Mouse (Mus musculus) midbrain, embryonic 12.5 days (tissue): ENCODE results near the gene Dysf. TPM values are rescaled to one million over a fixed set of nuclear protein-coding genes. Genes with fewer than 3 reads are reported as not detected.
A peak's percentile ranks its signal among the peaks of the same experiment; 100 is the strongest.
"Not testable (repeated sequence)": the region's sequence is repeated elsewhere in the genome, so short reads cannot be mapped to it uniquely, and the experiment has no call there.

Experiments
- ATAC-seq: fragments of 200-750 bp; cut with Nextera tagmentation; 2 replicates; pipeline ENCODE4 v1.8.0; 2017; ENCODE audit warnings: low read depth, moderate TSS enrichment, moderate library complexity; ENCODE audit not compliant: low FRiP score
- H3K27ac ChIP-seq: fragments of 300-500 bp; sonication (generic); replicated peaks from 2 replicates; pipeline ENCODE4 v1.5.1; 2016; ENCODE audit warnings: mild to moderate bottlenecking
- H3K27me3 ChIP-seq: fragments of 300-500 bp; sonication (generic); 2 replicates; pipeline ENCODE4 v1.6.1; 2016; ENCODE audit warnings: mild to moderate bottlenecking
- H3K36me3 ChIP-seq: fragments of 300-500 bp; sonication (generic); 2 replicates; pipeline ENCODE4 v1.6.1; 2016
- H3K4me1 ChIP-seq: fragments of 300-500 bp; sonication (generic); 2 replicates; pipeline ENCODE4 v1.6.1; 2016
- H3K4me2 ChIP-seq: fragments of 300-500 bp; sonication (generic); replicated peaks from 2 replicates; pipeline ENCODE4 v1.6.1; 2016; ENCODE audit warnings: mild to moderate bottlenecking, moderate library complexity
- H3K4me3 ChIP-seq: fragments of 300-500 bp; sonication (generic); 2 replicates; pipeline ENCODE4 v1.5.1; 2016; ENCODE audit warnings: mild to moderate bottlenecking
- H3K9ac ChIP-seq: fragments of 300-500 bp; sonication (generic); replicated peaks from 2 replicates; pipeline ENCODE4 v1.6.1; 2016; ENCODE audit warnings: mild to moderate bottlenecking, moderate library complexity
- H3K9me3 ChIP-seq: fragments of 300-500 bp; sonication (generic); 2 replicates; pipeline ENCODE4 v1.6.1; 2016; ENCODE audit warnings: mild to moderate bottlenecking
- WGBS: fragments of 180-500 bp; shearing (Covaris S2); methylation state at CpG from one replicate; pipeline ENCODE4 v1.1.7; 2016; 5-methylcytosine and 5-hydroxymethylcytosine counted together
- polyA plus RNA-seq: library from polyadenylated mRNA; unstranded; fragments of >200 nt; fragmentation: Nextera tagmentation; extraction: Ambion mirVana; gene quantifications from 2 replicates; pipeline ENCODE4 v1.2.1, GENCODE M21; 2016

The Dysf gene
- polyA plus RNA-seq: 3.8 and 4.0 TPM in 2 replicates

GRCm38 (mm10) chr6:84008363-84009171 lies at the start of gene Dysf:
Dysf (plus strand) TSS chr6:84008590.
- no peaks in the 10 kb centered on the region for H3K9me3 ChIP-seq
- peak within 1 kb of the TSS; percentile 81 for H3K4me2 ChIP-seq
- ATAC-seq: 0 out of 2 replicates have a peak, but pooled peaks have one; percentile 21
- peaks cover 32% of the 10 kb centered on the region for H3K4me1 ChIP-seq
- H3K36me3 ChIP-seq: no peaks in the 10 kb centered on the region
- peak within 1 kb of the TSS; percentile 44 for H3K4me3 ChIP-seq
- H3K27ac ChIP-seq: no peak within 1 kb of the TSS
- WGBS: 1% methylated on average over 41 of the region's 41 CpGs
- peaks cover 19% of the 10 kb centered on the region; the same call in 1 of the 2 replicates for H3K27me3 ChIP-seq
- H3K9ac ChIP-seq: peak within 1 kb of the TSS; percentile 37

- H3K4me1 ChIP-seq: no peaks in the 10 kb centered on the region
- H3K4me3 ChIP-seq: no peak overlapping the region
- no peaks in the 10 kb centered on the region for H3K9me3 ChIP-seq
- H3K27me3 ChIP-seq: no peaks in the 10 kb centered on the region
- H3K36me3 ChIP-seq: peaks cover 67% of the 10 kb centered on the region
- H3K9ac ChIP-seq: no peak overlapping the region
- no peak overlapping the region for H3K4me2 ChIP-seq
- WGBS: 95% methylated on average over 5 of the region's 5 CpGs
- H3K27ac ChIP-seq: no peak overlapping the region
- no peak for ATAC-seq
Observed at GRCm38 (mm10) chr6:83987642-83988041, 20.7 kb upstream of the Dysf start.

GRCm38 (mm10) chr6:84002716-84003115 lies 5.7 kb upstream of the Dysf start:
- Histone ChIP-seq H3K9ac (no peak overlapping the region), H3K36me3 (peaks cover 23% of the 10 kb centered on the region), H3K4me2 (no peak overlapping the region), H3K9me3 (no peaks in the 10 kb centered on the region), H3K27me3 (no peaks in the 10 kb centered on the region), H3K27ac (no peak overlapping the region), H3K4me3 (no peak overlapping the region), H3K4me1 (no peaks in the 10 kb centered on the region)
- ATAC-seq: no peak
- 79% methylated on average over 1 of the region's 1 CpGs for WGBS

- H3K36me3 ChIP-seq: peaks cover 7% of the 10 kb centered on the region
- WGBS: 85% methylated on average over 4 of the region's 4 CpGs
Observed at GRCm38 (mm10) chr6:84004295-84004694, 4.1 kb upstream of the Dysf start.

GRCm38 (mm10) chr6:84009172-84009872 lies 932 bp downstream of the Dysf start:
- peaks cover 32% of the 10 kb centered on the region for H3K4me1 ChIP-seq
- H3K9me3 ChIP-seq: no peaks in the 10 kb centered on the region
- H3K4me2 ChIP-seq: peak overlapping the region; percentile 81
- H3K9ac ChIP-seq: no peak overlapping the region
- peak overlapping the region; percentile 44 for H3K4me3 ChIP-seq
- WGBS: 22% methylated on average over 8 of the region's 8 CpGs
- H3K27ac ChIP-seq: no peak overlapping the region
- peaks cover 19% of the 10 kb centered on the region; the same call in 1 of the 2 replicates for H3K27me3 ChIP-seq
- ATAC-seq: no peak
- H3K36me3 ChIP-seq: no peaks in the 10 kb centered on the region

More at GRCm38 (mm10) chr6:84004295-84004694, 4.1 kb upstream of the Dysf start:
- peaks cover 8% of the 10 kb centered on the region; the same call in 1 of the 2 replicates for H3K27me3 ChIP-seq
- no peak overlapping the region for H3K4me2 ChIP-seq
- ATAC-seq: no peak
- no peak overlapping the region for H3K27ac ChIP-seq
- H3K9me3 ChIP-seq: no peaks in the 10 kb centered on the region
- peaks cover 12% of the 10 kb centered on the region for H3K4me1 ChIP-seq
- no peak overlapping the region for H3K4me3 ChIP-seq
- H3K9ac ChIP-seq: no peak overlapping the region

DNA sequence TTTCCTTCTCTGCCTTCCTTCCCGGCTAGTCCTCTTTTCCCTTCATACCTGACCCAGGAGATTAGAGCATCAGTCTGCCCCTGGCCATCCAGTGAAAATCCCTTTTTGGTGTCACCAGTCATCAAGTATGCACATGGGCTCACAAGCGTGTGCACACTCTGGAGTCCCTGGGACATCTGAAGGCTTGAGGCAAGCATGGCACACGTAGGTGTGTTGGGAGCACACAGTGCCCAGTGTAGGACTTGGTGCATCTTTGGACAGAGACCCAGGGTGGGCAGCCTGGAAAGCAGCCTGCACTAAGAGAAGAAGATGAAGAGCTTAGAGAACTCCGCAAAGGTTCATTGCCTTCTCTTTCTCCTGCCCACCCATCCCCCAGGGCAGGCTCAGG lies 1.5 kb downstream of the Dysf start:
- Histone ChIP-seq H3K9me3 (no peaks in the 10 kb centered on the region), H3K4me3 (no peak overlapping the region), H3K27ac (no peak overlapping the region), H3K36me3 (no peaks in the 10 kb centered on the region), H3K27me3 (peaks cover 19% of the 10 kb centered on the region; the same call in 1 of the 2 replicates), H3K4me2 (peak overlapping the region; percentile 16), H3K4me1 (peaks cover 32% of the 10 kb centered on the region), H3K9ac (no peak overlapping the region)
- peak; percentile 41 for ATAC-seq
- WGBS: 15% methylated on average over 4 of the region's 4 CpGs

DNA sequence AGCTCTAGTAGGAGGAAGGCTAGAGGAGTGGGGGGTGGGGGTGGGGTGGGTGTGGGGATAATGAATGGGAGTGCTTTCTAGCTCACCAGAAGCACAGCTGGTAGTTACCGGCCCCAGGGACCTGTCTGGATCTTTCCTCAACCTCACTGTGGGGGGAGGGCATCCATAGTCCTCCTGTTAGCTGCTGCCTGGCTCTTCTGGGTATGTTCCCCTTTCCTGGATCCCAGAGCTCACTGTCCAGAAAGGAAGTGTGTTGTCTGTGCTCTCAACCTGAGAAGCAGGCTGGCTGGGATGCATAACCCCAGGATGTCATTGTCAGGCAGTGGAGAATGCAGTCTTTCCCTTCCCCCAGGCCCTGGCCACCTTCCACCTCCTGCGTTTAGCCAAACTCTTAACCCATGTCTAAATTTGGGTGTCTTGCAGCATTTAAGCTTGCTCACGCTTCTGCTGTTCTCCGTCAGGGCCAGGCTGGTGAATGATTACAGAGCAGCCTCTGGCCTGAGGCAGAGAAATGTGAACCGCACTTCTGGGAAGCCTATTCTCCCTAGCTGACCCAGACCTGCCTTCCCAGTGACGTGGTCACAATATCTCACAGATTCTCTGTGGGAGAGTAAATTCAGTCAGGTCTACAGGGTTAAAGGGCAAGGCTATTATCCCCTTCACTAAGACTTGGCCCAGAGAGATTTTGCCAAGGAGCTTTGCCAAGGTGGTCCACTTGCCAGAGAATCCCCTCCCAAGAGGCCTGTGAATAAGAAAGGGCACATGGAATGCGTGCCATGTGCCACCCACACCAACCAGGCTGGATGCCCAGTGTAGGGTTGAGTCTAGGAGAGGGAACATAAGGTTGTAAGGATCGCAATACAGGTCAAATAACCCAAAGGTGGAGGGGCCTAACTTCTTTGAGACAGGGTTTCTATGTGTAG lies 2.2 kb downstream of the Dysf start:
- Histone ChIP-seq H3K4me2 (peak overlapping the region; percentile 16), H3K4me3 (no peak overlapping the region), H3K27me3 (peaks cover 19% of the 10 kb centered on the region; the same call in 1 of the 2 replicates), H3K9ac (no peak overlapping the region), H3K9me3 (no peaks in the 10 kb centered on the region), H3K27ac (peak overlapping the region; percentile 49), H3K4me1 (peaks cover 32% of the 10 kb centered on the region), H3K36me3 (no peaks in the 10 kb centered on the region)
- ATAC-seq: peak; percentile 62
- WGBS: 39% methylated on average over 8 of the region's 8 CpGs

GRCm38 (mm10) chr6:84014961-84015683 lies 6.7 kb downstream of the Dysf start:
- peaks cover 28% of the 10 kb centered on the region for H3K27me3 ChIP-seq
- not testable (repeated sequence) for H3K36me3 ChIP-seq, H3K4me3 ChIP-seq, H3K9me3 ChIP-seq, ATAC-seq, H3K27ac ChIP-seq, H3K9ac ChIP-seq, H3K4me2 ChIP-seq
- WGBS: 62% methylated on average over 4 of the region's 4 CpGs
- H3K4me1 ChIP-seq: peaks cover 21% of the 10 kb centered on the region

GRCm38 (mm10) chr6:84016851-84017250 lies 8.5 kb downstream of the Dysf start:
- Histone ChIP-seq H3K4me1 (peaks cover 12% of the 10 kb centered on the region), H3K27ac (no peak overlapping the region), H3K36me3 (no peaks in the 10 kb centered on the region), H3K9ac (no peak overlapping the region), H3K27me3 (peaks cover 27% of the 10 kb centered on the region), H3K4me3 (no peak overlapping the region), H3K4me2 (no peak overlapping the region), H3K9me3 (no peaks in the 10 kb centered on the region)
- ATAC-seq: no peak
- WGBS: 82% methylated on average over 7 of the region's 7 CpGs

DNA sequence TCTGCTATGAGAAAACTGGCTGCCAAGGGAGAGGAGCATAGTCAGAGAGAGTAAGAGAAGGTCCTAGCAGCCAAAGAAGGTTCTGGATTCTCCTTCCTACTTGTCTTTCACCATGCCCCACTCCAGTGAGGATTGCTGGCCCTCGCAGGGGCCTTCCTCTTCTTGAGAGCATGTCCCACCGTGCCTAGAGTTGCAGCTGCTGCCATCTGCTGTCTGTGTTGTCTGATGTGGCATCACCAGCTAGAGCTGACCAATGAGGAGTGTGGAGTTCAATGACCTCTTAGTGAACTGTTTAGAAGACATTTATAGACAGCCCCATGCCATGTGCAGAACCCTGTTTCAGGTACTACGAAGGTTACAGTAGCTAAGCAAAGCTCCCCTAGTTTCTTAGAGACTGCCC lies 9.0 kb downstream of the Dysf start:
- Histone ChIP-seq H3K27me3 (peaks cover 27% of the 10 kb centered on the region), H3K4me2 (no peak overlapping the region), H3K36me3 (no peaks in the 10 kb centered on the region), H3K9me3 (no peaks in the 10 kb centered on the region), H3K4me3 (no peak overlapping the region), H3K27ac (no peak overlapping the region), H3K9ac (no peak overlapping the region), H3K4me1 (peaks cover 9% of the 10 kb centered on the region)
- ATAC-seq: no peak
- 65% methylated on average over 3 of the region's 3 CpGs for WGBS
